Mouse (Mus musculus) kidney, adult 11 months (tissue): Measurements from ENCODE around the gene Daxx.
"Not testable (repeated sequence)": the region's sequence is repeated elsewhere in the genome, so short reads cannot be mapped to it uniquely, and the experiment has no call there.

ENCODE experiments used
- DNase-seq: peaks from one replicate; pipeline ENCODE4 v3.0.0; 2022

Gene Daxx

DNA sequence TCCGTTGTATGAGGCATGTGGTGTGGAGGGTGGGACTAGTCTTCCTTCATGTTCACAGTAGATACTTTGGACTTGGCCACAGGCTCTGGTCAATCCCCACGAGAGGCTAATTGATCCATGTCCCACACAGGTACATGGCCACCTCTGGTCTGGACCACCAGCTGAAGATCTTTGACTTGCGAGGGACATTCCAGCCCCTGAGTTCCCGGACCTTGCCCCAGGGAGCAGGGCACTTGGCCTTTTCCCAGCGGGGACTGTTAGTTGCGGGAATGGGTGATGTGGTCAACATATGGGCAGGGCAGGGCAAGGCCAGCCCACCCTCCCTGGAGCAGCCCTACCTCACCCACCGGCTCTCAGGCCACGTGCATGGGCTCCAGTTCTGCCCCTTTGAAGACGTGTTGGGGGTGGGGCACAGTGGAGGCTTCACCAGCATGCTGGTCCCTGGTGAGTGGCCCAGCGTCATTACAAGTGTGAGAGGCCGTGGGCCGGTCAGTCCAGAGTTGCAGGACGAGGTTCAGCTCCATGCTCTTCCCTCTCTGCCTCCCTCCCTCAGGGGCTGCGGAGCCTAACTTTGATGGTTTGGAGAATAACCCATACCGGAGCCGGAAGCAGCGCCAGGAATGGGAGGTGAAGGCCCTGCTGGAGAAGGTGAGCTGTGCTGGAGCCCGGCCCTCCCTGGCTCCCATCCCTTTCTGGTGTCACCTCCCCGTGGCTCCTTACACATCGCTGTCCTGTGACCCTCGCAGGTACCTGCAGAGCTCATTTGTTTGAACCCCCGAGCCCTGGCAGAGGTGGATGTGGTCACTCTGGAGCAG, 39.1 kb downstream of the Daxx start:
- no peak for DNase-seq

DNA sequence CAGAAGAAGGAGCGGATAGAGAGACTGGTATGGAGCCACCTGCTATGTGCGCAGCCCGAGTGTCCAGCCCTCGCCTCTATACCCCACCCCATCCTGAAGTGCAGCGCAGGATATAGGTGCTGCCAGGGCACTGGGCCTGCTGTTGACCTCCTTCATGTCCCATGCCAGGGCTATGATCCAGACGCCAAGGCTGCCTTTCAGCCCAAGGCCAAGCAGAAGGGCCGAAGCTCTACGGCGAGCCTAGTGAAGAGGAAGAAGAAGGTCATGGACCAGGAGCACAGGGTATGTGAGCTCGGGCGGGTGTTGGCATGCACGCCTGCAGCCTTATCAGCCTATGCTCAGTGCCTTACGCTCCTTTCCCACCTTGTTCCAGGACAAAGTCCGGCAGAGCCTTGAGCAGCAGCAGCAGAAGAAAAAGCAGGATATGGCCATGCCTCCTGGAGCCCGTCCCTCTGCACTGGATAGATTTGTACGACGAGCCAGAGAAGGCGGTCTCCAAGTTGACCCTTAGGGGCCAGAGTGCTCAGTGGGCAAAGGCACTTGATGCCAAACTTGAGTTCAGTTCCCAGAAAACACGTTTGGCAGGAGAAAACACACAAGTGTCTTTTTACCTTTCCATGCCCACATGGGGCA, 39.8 kb downstream of the Daxx start:
- no peak for DNase-seq

DNA sequence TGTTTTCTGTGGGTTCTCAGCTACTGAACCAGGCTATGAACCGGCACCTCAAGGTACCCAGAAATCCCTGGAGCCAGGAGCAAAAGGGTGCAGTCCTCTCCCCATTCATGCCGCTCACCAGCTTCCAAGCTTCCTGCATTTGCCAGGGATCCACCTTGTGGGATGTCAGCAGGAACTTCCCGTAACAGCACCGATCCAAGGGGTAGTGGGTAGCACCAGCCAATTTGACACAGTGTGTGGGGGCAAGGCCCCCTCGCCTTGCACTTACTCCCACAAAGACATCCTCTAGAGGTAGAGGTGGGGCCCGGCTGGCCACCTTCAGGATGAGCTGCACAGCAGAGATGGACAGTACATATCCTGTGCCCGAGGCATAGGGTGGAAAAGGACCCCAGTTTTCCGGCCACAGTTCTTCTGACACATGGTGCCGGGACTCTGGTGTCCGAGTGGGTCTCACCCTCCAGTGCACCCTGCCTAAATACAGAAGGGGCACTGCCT, 41.0 kb downstream of the Daxx start:
- no peak for DNase-seq

DNA sequence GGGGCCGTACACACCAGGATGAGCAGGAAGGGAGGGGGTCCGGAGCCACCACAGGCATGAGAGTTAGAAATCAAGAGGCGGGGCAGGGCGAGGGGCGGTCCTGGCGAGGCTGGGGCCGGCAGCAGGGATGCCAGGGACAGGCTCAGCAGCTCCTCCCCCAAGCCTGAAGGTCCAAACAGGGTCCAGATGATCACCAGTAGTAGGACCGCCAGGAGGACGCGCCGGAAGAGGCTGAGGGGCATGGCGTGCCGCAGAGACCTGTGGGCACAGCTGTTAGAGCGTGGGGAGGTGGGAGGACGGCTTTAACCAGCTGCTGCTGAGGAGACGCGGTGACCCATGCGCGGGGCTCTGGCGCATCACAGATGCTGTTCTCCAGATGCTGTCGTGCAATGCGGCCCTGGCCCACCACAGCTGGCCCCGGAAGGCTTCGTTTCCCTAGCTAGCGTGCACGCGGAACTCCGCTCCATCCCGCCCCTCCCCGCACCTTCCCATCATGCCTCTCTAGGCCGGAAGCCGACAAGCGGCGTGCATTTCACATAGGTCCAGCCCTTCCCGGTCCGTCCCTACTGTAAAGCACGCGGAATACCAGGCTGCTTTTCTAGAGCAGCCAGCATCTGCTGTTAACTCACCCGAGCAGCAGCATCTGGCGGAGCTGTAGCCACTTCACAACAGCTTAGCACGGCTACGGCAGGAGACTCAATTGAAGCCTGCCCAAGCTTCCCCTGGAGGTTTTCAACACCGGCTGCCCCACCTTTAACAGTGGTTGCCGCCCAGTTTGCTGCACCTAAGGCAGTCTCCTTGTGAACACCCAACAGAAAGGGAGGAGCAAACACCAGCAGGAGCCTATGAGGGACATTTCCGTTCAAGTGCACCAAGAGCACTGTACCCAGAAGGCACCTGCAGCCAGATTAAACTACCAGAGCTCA, 42.1 kb downstream of the Daxx start, which contains the start of gene B3galt4:
Gene B3galt4 (minus strand): TSS at position 468 of the 926 bp plus-strand sequence.
- peak; percentile 69 for DNase-seq

DNA sequence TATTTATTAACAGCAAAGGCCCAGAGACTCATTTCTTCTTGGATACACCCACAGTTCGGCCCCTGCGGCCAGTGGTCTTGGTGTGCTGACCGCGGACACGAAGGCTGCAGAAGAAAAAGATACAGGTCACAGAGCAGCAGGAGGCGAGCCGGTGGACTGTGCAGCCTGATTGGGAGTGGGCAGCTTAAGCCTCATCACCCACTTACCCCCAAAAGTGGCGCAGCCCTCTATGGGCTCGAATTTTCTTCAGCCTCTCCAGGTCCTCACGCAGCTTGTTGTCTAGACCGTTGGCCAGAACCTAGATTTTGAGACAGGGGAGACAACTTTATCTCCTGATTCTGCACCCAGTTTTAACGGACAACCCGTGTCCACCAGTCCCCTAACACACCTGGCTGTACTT, 42.8 kb downstream of the Daxx start:
- DNase-seq: not testable (repeated sequence)

DNA sequence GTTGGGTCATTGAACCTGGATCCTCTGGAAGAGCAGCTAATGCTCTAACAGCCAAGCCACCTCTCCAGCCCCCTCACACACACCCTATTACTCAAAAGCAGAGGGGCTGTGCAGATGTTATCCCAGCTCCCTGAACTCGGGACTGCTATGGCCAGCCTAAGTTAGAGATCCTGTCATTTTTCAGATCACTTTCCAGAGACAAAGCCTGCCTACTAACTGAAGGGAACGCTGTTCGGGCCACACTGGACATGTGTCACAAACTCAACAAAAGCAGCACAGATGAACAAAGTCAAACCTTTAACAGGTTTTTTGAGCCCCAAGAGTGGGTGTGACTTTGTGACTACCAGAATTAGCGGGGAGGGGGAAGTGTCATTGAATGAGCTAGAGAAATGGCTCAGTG, 43.7 kb downstream of the Daxx start:
- no peak for DNase-seq

DNA sequence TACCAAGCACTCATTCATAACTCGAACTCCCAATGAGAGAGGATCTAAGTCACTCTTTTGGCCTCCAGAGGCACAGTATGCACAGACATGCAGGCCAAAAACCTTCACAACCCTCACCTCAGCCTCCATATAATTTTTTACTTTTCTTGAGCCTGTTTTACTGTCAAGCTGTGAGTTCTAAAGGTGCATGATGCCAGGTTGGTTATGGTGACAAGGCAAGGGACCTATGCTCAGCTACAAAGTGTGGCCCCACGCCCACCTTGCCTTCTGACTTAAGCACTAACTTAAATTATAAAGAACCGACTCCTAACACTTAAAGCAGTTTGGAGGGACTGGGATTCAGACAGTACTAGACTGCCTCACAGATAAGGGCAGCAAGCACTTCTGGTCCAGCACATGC, 44.1 kb downstream of the Daxx start:
- no peak for DNase-seq

DNA sequence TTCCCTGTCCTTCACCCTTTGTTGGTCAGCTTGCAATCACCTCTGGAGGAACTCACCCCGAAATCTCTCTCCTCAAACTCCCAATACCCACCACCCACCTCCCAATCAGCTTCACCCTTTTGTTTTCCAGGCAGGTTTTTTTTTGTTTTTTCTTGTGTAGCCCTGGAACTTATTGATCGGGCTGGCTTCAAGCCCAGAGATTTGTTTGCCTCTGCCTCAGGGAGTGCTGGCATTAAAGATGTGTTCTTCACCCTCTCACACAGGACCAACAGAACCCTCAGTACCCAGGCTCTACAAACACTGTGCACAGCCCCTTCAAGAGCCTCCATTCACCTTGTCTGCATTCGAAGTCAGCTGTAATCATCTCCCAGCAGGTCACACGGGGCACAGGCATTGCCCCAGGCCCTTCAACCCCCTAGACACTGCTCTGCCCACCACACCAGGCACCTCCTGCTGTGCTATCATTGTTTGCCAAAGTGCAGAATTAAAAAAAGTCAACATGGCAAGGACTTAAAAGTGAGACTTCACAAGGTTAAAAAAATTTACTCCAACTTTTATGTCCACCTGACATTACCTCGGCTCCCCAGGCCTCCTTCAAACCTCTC, 44.8 kb downstream of the Daxx start:
- no peak for DNase-seq

DNA sequence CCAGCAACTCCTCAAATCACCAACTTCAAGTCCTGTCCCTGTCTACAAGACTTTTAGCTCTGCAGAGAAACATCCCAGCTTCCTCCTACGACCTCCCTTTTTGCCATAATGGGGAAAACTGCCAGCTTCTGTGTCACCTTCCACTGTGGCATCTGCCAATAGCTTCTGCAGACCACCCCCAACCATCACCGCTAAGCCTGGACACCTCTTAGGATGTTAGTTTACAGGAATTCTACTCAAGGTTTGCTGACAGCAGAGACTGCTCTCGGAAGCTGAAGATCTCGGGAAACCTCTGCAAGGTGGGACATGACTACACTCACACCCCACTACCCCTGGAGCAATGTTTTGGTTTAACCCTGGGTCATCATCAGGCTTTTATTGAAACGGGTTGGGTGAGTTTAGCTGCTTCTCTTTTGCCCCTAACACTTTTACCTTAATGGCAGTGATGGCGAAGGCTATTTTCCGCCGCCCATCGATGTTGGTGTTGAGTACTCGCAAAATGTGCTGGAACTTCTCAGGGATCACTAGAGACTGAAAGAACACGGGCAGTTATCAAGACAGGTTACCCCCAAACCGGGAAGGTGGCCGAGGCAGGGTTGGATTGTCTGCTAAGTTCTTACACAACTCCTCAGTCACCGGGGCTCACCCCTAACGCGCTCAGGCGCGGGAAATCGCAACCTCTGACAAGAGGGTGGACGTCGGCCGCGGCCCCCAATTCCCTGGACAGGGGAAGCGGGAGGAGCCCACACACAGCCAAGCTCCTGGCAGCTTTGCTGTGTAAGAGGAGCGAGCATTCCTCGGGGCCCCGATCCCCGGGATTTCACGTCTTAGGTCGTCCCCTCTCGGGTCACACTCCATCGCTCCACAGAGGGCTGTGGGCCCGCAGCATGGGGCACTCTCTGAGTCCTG, 45.7 kb downstream of the Daxx start:
- no peak for DNase-seq

DNA sequence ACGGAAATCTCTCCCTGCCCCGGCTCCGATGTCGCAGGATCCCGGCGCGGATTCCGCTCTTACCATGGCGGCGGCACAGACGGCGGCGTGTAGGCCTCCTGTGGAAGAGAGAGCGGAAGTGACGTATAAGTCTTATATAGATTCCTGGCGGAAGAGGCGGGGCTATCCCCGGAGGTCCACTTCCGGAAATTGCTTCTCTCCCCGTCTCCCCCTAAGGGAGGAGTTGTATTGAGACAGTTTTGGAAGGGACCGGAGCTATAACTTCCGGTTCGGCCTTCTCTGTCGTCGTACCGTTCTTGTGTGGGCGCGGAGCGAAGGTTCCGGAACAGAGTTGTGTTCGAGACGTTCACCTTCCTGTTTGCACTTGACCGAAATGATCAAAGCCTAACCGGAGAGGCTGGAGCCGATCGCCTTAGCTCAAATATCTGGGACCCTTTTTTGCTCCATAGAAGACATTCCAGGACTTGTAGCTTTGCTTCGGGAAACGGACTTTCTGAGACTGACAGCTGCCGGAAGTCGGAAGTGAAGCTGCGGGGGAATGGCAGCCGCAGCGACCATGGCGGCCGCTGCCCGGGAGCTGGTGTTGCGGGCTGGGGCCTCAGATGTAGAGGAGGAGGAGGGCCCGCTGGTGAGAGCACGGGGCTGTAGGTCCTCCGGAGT, 46.5 kb downstream of the Daxx start, which contains the start of the genes Vps52 and Rps18:
Gene Vps52 (plus strand): TSS at position 258 of the 660 bp plus-strand sequence.
Gene Rps18 (minus strand): TSS at position 447 of the 660 bp plus-strand sequence.
- peak; percentile 97 for DNase-seq

DNA sequence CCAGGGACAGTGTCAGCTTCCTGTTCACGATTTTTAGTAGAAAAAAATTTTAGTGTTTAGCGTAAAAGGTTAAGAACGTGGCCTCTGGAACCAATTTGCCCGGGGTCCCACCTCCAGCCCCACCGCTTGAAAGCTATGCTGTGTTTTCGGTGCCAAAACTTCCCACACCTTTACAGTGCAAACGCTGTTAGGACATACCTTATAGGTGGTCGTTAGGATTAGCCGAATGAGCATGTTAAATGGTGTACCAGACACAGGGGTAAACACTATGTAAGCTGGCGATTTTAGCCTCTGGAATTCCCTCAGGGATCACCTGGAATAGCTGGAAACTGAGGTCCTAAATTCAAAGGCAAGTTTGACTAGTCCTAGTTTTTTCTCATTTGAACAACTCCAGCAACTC, 47.1 kb downstream of the Daxx start:
- DNase-seq: no peak

DNA sequence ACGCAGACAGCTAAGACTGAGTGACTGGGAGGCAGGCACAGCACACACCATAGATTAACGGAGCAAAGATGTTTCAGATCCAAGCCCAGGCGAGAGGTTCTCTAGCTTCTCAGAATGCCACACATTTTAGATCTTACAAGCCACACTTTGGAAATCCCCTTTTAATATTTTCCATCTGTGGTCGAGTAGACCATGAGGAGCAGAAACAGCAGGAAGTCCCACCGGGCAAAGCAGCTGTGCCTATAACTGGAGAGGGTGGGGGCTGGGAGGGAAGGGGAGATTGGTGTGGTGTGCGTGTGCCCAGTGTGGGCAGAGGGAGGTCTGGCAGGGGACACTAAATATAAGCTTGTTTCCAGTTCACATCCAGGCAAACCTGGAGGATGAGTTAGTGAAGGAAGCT, 48.3 kb downstream of the Daxx start:
- DNase-seq: no peak

DNA sequence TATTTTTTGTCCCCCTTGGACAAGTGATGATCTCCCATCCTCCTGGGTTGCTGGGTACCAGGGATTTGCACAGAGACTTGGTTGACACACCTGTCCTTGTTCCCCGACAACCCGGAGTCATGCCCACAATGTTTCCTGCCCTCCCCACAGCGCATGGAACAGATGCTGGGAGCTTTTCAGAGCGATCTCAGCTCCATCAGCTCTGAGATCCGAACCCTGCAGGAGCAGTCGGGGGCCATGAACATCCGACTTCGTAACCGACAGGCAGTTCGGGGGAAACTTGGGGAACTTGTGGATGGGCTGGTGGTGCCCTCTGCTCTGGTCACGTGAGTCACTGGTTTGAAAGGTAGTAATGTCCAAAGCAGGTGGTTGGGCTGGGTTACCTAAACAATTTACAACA, 49.2 kb downstream of the Daxx start:
- DNase-seq: no peak

DNA sequence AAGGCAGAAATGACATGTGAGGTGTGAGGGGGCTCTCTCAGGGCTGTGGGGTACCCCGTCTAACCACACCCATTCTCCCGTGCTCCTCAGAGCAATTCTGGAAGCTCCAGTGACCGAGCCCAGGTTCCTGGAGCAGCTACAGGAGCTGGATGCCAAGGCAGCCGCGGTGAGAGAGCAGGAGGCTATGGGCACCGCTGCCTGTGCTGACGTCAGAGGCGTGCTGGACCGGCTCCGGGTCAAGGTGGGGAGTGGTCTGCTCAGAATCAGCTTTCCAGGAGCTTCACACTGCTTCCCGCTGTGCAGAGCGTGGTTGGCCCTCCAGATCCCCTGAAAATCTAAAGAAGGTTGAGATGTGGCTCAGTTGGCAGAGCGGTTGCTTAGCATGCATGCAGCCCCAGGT, 49.9 kb downstream of the Daxx start:
- DNase-seq: no peak

DNA sequence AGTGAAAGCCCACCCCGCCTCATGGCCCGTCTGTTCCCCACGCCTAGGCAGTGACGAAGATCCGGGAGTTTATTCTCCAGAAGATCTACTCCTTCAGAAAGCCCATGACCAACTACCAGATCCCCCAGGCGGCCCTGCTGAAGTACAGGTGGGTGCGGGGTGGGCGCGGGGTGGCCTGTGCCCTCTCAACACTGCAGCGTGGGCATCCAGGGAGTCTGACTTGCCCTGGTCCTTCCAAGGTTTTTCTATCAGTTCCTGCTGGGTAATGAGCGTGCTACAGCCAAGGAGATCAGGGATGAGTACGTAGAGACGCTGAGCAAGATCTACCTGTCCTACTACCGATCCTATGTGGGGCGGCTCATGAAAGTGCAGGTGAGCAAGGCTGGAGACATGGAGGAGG, 50.7 kb downstream of the Daxx start:
- DNase-seq: no peak

DNA sequence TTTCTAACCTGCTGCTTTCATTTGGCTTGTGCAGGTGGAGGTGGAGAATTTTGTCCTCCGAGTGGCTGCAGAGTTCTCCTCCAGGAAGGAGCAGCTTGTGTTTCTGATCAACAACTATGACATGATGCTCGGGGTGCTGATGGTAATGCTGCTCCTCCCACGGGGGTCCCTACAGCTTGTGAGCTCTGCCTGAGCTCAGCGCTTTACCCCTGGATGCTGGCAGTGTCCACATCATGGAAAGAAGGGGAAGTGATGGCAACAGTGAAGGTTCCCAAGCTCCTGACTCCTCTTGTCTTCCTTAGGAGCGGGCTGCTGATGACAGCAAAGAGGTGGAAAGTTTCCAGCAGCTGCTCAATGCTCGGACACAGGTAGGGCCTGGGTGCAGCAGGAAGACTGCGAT, 53.7 kb downstream of the Daxx start:
- DNase-seq: no peak
